Mouse (Mus musculus) olfactory bulb, adult 2 months (tissue): Measurements from ENCODE around the gene Ano9.

ENCODE experiments used
- CTCF ChIP-seq: fragments of 200-500 bp; IDR thresholded peaks from 2 replicates; pipeline ENCODE4 v1.5.1; 2012; ENCODE audit warnings: low read depth, mild to moderate bottlenecking, low read length, moderate library complexity; ENCODE audit not compliant: insufficient read depth
- POLR2A ChIP-seq: fragments of 200-500 bp; IDR thresholded peaks from 2 replicates; pipeline ENCODE4 v1.6.1; 2012; ENCODE audit warnings: mild to moderate bottlenecking, low read depth, low read length, moderate library complexity; ENCODE audit not compliant: insufficient read depth

GRCm38 (mm10) chr7:141115874-141116273 is 1.7 kb downstream of the Ano9 start:
- TF ChIP-seq CTCF: no peak
- no peak for TF ChIP-seq POLR2A
